Mouse (Mus musculus): Measurements from ENCODE around the gene Slc35f6. TPM values are rescaled to one million over a fixed set of nuclear protein-coding genes. Genes with fewer than 3 reads are reported as not detected.

The Slc35f6 gene
- polyA plus RNA-seq, 1 experiment from 2014 or later: 19.9 TPM

DNA sequence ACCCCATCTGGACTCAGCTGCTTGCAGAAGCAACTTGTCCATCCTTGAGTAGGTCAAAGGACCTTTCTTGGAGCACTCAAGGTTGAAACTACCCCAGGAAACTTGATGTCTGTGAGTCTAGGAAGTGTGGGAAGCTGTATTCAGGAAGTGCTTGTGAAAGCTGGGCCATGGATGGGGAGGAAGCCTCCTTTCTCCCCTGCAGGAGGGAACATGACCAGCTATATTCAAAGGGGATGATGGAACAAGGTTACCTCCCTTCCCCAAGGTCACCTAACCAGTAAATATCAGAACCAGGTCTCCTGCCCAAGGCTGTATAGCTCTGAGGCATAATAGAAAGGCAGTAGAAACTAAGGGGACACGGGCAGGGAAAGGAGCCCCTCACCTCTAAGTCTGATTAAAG is 15.6 kb upstream of the Slc35f6 start:
- ATAC-seq (ENCODE audit: insufficient number of reproducible peaks, insufficient read depth, low FRiP score, low TSS enrichment, low read depth): no peak
- 67% methylated on average over 1 of the region's 1 CpGs for WGBS
- no peaks in the 10 kb centered on the region for H3K36me3 ChIP-seq

GRCm38 (mm10) chr5:30636994-30637393 is 10.7 kb upstream of the Slc35f6 start:
- H3K9ac ChIP-seq (replicated peaks): no peak overlapping the region
- no peaks in the 10 kb centered on the region for H3K36me3 ChIP-seq
- ATAC-seq (ENCODE audit: insufficient number of reproducible peaks, insufficient read depth, low FRiP score, low TSS enrichment, low read depth): no peak
- no peak overlapping the region for H3K4me3 ChIP-seq (replicated peaks)
- WGBS: 50% methylated on average over 7 of the region's 7 CpGs
- H3K27ac ChIP-seq: no peak overlapping the region
- no peaks in the 10 kb centered on the region for H3K27me3 ChIP-seq
- no peak overlapping the region for H3K4me2 ChIP-seq
- no peaks in the 10 kb centered on the region for H3K4me1 ChIP-seq (replicated peaks)
- no peaks in the 10 kb centered on the region for H3K9me3 ChIP-seq

More for the DNA sequence above, 15.6 kb upstream of the Slc35f6 start:
- H3K27me3 ChIP-seq: peaks cover 4% of the 10 kb centered on the region; the same call in 1 of the 2 replicates
- H3K9ac ChIP-seq (replicated peaks): no peak overlapping the region
- H3K4me2 ChIP-seq: no peak overlapping the region
- H3K4me3 ChIP-seq (replicated peaks): no peak overlapping the region
- H3K9me3 ChIP-seq: no peaks in the 10 kb centered on the region
- H3K27ac ChIP-seq: no peak overlapping the region
- H3K4me1 ChIP-seq (replicated peaks): no peaks in the 10 kb centered on the region

DNA sequence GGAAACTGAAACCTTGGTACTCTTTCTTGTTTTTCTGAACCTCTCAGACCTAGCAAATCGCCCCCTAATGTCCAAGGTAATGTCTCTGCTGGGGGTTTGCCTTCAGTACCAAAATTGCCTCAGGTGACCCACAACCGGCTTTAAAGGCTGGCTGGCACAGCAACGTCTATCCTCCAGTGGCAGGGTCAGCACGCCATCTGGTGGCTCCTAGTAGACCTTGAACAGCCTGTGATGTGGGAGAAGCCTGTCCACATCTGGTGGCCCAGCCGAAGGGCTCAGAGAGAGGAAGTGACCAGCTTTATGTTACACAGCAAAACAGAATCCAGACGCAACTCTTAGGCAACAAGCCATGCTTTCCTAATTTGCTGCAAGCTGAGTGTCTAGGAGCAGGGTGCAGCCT is 9.7 kb upstream of the Slc35f6 start:
- H3K4me1 ChIP-seq (replicated peaks): no peaks in the 10 kb centered on the region
- no peaks in the 10 kb centered on the region for H3K27me3 ChIP-seq
- H3K4me3 ChIP-seq (replicated peaks): no peak overlapping the region
- 2% methylated on average over 6 of the region's 6 CpGs for WGBS
- H3K4me2 ChIP-seq: no peak overlapping the region
- no peak overlapping the region for H3K9ac ChIP-seq (replicated peaks)
- no peaks in the 10 kb centered on the region for H3K36me3 ChIP-seq
- no peaks in the 10 kb centered on the region for H3K9me3 ChIP-seq
- H3K27ac ChIP-seq: no peak overlapping the region
- ATAC-seq (ENCODE audit: insufficient number of reproducible peaks, insufficient read depth, low FRiP score, low TSS enrichment, low read depth): peak; percentile 59; the same call in 1 of the 2 replicates

DNA sequence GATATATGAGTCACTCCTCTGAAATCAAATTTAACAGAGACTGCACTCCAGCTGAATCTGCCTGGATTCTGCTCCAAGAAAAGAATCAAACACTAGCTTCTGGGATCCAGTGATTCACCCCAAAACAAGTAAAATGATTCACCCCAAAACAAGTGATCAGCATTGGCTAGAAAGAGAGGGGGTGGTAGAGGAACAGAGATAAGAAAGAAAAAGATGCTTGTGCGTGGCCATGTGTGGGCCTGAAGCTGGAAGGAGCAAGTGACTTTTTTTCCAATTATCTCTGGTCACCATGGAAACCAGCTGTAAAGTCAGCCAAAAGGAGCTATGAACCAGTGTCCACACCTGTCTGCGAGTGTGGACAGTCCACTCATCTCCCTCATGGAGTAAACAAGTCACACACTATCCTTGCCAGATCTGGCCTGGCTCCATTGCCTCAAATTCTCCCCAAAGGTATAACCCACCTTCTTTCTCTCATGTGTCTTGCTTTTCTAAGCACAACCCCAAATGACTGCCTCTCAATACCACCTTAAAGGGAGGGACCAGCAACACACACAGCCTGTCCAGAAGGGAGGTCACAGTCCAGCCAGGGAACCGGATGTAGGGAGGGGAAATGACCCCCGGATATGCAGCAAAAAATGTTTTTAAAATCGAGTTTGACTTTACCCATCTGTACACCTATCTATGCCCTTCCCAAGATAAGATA is 4.1 kb upstream of the Slc35f6 start:
- no peaks in the 10 kb centered on the region for H3K27me3 ChIP-seq
- H3K36me3 ChIP-seq: no peaks in the 10 kb centered on the region
- H3K4me2 ChIP-seq: no peak overlapping the region
- no peak overlapping the region for H3K27ac ChIP-seq
- H3K4me3 ChIP-seq (replicated peaks): no peak overlapping the region
- no peaks in the 10 kb centered on the region for H3K9me3 ChIP-seq
- 66% methylated on average over 5 of the region's 5 CpGs for WGBS
- no peak for ATAC-seq (ENCODE audit: insufficient number of reproducible peaks, insufficient read depth, low FRiP score, low TSS enrichment, low read depth)
- H3K4me1 ChIP-seq (replicated peaks): peaks cover 10% of the 10 kb centered on the region
- no peak overlapping the region for H3K9ac ChIP-seq (replicated peaks)

- Histone ChIP-seq H3K4me2 (no peak overlapping the region), H3K27me3 (no peaks in the 10 kb centered on the region), H3K27ac (no peak overlapping the region), H3K4me3 (replicated peaks) (no peak overlapping the region), H3K36me3 (no peaks in the 10 kb centered on the region), H3K9me3 (no peaks in the 10 kb centered on the region), H3K9ac (replicated peaks) (no peak overlapping the region), H3K4me1 (replicated peaks) (peaks cover 17% of the 10 kb centered on the region)
- no peak for ATAC-seq (ENCODE audit: insufficient number of reproducible peaks, insufficient read depth, low FRiP score, low TSS enrichment, low read depth)
- WGBS: 81% methylated on average over 2 of the region's 2 CpGs
Observed at GRCm38 (mm10) chr5:30646036-30646435, 1.7 kb upstream of the Slc35f6 start.

DNA sequence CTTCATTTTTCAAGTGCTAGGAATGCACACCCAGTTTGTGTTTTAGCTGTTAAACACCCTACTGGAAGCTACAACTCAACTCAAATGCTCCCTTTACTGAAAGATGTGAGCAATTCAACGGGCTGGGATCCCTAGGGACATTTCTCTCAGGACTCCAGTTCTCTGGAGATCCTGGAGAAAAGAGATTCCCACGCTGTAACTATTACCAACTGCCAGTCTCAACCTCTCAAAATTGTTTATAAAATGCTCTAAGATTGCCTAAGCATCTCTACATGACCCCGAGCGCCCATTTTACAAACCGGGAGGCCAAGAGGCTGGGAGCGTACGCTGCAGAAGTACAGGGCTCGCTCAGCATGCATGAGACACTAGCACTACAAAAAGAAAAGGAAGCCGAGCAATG is 337 bp upstream of the Slc35f6 start:
- H3K27me3 ChIP-seq: no peaks in the 10 kb centered on the region
- H3K9ac ChIP-seq (replicated peaks): peak overlapping the region; percentile 67
- H3K4me2 ChIP-seq: peak overlapping the region; percentile 91
- peak overlapping the region; percentile 81 for H3K4me3 ChIP-seq (replicated peaks)
- ATAC-seq (ENCODE audit: insufficient number of reproducible peaks, insufficient read depth, low FRiP score, low TSS enrichment, low read depth): no peak
- no peaks in the 10 kb centered on the region for H3K9me3 ChIP-seq
- H3K4me1 ChIP-seq (replicated peaks): peaks cover 17% of the 10 kb centered on the region
- WGBS: 20% methylated on average over 9 of the region's 9 CpGs
- peak overlapping the region; percentile 60; the same call in 1 of the 2 replicates for H3K27ac ChIP-seq
- 0 out of 2 replicates have a peak, but pooled peaks cover under 1% of the 10 kb centered on the region for H3K36me3 ChIP-seq

- Histone ChIP-seq H3K9ac (replicated peaks) (no peak overlapping the region), H3K4me2 (no peak overlapping the region), H3K4me1 (replicated peaks) (peaks cover 17% of the 10 kb centered on the region), H3K27me3 (no peaks in the 10 kb centered on the region), H3K9me3 (no peaks in the 10 kb centered on the region), H3K36me3 (0 out of 2 replicates have a peak, but pooled peaks cover 5% of the 10 kb centered on the region), H3K4me3 (replicated peaks) (no peak overlapping the region), H3K27ac (no peak overlapping the region)
- no peak for ATAC-seq (ENCODE audit: insufficient number of reproducible peaks, insufficient read depth, low FRiP score, low TSS enrichment, low read depth)
- 55% methylated on average over 4 of the region's 4 CpGs for WGBS
Observed at GRCm38 (mm10) chr5:30649558-30649957, 1.8 kb downstream of the Slc35f6 start.

- Histone ChIP-seq H3K9me3 (no peaks in the 10 kb centered on the region), H3K27ac (no peak overlapping the region), H3K4me1 (replicated peaks) (peaks cover 17% of the 10 kb centered on the region), H3K9ac (replicated peaks) (no peak overlapping the region), H3K27me3 (no peaks in the 10 kb centered on the region), H3K4me3 (replicated peaks) (no peak overlapping the region), H3K4me2 (no peak overlapping the region), H3K36me3 (peaks cover 15% of the 10 kb centered on the region)
- no peak for ATAC-seq (ENCODE audit: insufficient number of reproducible peaks, insufficient read depth, low FRiP score, low TSS enrichment, low read depth)
- WGBS: 77% methylated on average over 3 of the region's 3 CpGs
Observed at GRCm38 (mm10) chr5:30650756-30651155, 3.0 kb downstream of the Slc35f6 start.

GRCm38 (mm10) chr5:30651554-30651953 is 3.8 kb downstream of the Slc35f6 start:
- Histone ChIP-seq H3K36me3 (peaks cover 23% of the 10 kb centered on the region), H3K27me3 (no peaks in the 10 kb centered on the region), H3K4me1 (replicated peaks) (peaks cover 17% of the 10 kb centered on the region), H3K27ac (no peak overlapping the region), H3K9me3 (no peaks in the 10 kb centered on the region), H3K4me2 (no peak overlapping the region), H3K9ac (replicated peaks) (no peak overlapping the region), H3K4me3 (replicated peaks) (no peak overlapping the region)
- 89% methylated on average over 3 of the region's 3 CpGs for WGBS
- no peak for ATAC-seq (ENCODE audit: insufficient number of reproducible peaks, insufficient read depth, low FRiP score, low TSS enrichment, low read depth)

- Histone ChIP-seq H3K4me3 (replicated peaks) (no peak overlapping the region), H3K4me2 (no peak overlapping the region), H3K27ac (no peak overlapping the region), H3K27me3 (no peaks in the 10 kb centered on the region), H3K9me3 (no peaks in the 10 kb centered on the region), H3K4me1 (replicated peaks) (peaks cover 10% of the 10 kb centered on the region), H3K36me3 (peaks cover 40% of the 10 kb centered on the region), H3K9ac (replicated peaks) (no peak overlapping the region)
- WGBS: 84% methylated on average over 6 of the region's 6 CpGs
- ATAC-seq (ENCODE audit: insufficient number of reproducible peaks, insufficient read depth, low FRiP score, low TSS enrichment, low read depth): no peak
Observed at GRCm38 (mm10) chr5:30653246-30653645, 5.5 kb downstream of the Slc35f6 start.

GRCm38 (mm10) chr5:30655042-30655441 is 7.3 kb downstream of the Slc35f6 start:
- Histone ChIP-seq H3K27ac (no peak overlapping the region), H3K4me2 (no peak overlapping the region), H3K4me3 (replicated peaks) (no peak overlapping the region), H3K4me1 (replicated peaks) (no peaks in the 10 kb centered on the region), H3K27me3 (no peaks in the 10 kb centered on the region), H3K9ac (replicated peaks) (no peak overlapping the region), H3K36me3 (peaks cover 45% of the 10 kb centered on the region), H3K9me3 (no peaks in the 10 kb centered on the region)
- no peak for ATAC-seq (ENCODE audit: insufficient number of reproducible peaks, insufficient read depth, low FRiP score, low TSS enrichment, low read depth)
- WGBS: 84% methylated on average over 8 of the region's 8 CpGs

Data from limb, embryonic 12.5 days (tissue).